Mouse (Mus musculus) spleen, adult 2 months (tissue): ENCODE measurements around the gene Anxa4. TPM values are rescaled to one million over a fixed set of nuclear protein-coding genes. Genes with fewer than 3 reads are reported as not detected.

Experiments used
- DNase-seq, 2 experiments: peaks; one replicate each; pipeline versions ENCODE4 v3.0.0 to v3.0.0-alpha.2; 2012 to 2021; ENCODE audit warnings: low spot score in 2 of 2, low read depth in 1 of 2
- H3K27ac ChIP-seq: fragments of 200-500 bp; 2 replicates; pipeline ENCODE4 v1.5.1; 2012; ENCODE audit warnings: low read length, inconsistent platforms; ENCODE audit not compliant: insufficient read depth
- H3K27me3 ChIP-seq: fragments of 200-500 bp; 2 replicates; pipeline ENCODE4 v1.6.1; 2012; ENCODE audit warnings: mild to moderate bottlenecking, moderate library complexity, low read length, inconsistent platforms; ENCODE audit not compliant: control insufficient read depth, insufficient read depth
- H3K36me3 ChIP-seq: fragments of 200-500 bp; 2 replicates; pipeline ENCODE4 v1.6.1; 2012; ENCODE audit warnings: mild to moderate bottlenecking, low read length, inconsistent platforms; ENCODE audit not compliant: control insufficient read depth, insufficient read depth
- H3K4me1 ChIP-seq: fragments of 200-500 bp; 2 replicates; pipeline ENCODE4 v1.6.1; 2011; ENCODE audit warnings: inconsistent platforms; ENCODE audit not compliant: control insufficient read depth, insufficient read depth, insufficient read length
- H3K4me3 ChIP-seq: fragments of 200-500 bp; 2 replicates; pipeline ENCODE4 v1.5.1; 2011; ENCODE audit warnings: mild to moderate bottlenecking, inconsistent platforms; ENCODE audit not compliant: insufficient read depth, insufficient read length; ENCODE audit errors: extremely low read depth
- CTCF ChIP-seq: fragments of 200-500 bp; IDR thresholded peaks from 2 replicates; pipeline ENCODE4 v1.5.1; 2011; ENCODE audit warnings: mild to moderate bottlenecking, inconsistent platforms; ENCODE audit not compliant: insufficient read depth, insufficient read length, insufficient replicate concordance; ENCODE audit errors: extremely low read depth
- POLR2A ChIP-seq: fragments of 200-500 bp; IDR thresholded peaks from 2 replicates; pipeline ENCODE4 v1.6.1; 2011; ENCODE audit warnings: low read depth, low read length, inconsistent platforms
- WGBS: fragments of 180-500 bp; shearing (Covaris S2); methylation state at CpG from one replicate; pipeline ENCODE4 v1.1.7; 2018; 5-methylcytosine and 5-hydroxymethylcytosine counted together
- polyA plus RNA-seq: library from polyadenylated mRNA; depleted of rRNA; stranded (reverse); fragments of >200 nt; gene quantifications from 2 replicates; pipeline ENCODE4 v1.2.3, GENCODE M21; 2012

The Anxa4 gene
- polyA plus RNA-seq, 1 experiment = 13.7 TPM

DNA sequence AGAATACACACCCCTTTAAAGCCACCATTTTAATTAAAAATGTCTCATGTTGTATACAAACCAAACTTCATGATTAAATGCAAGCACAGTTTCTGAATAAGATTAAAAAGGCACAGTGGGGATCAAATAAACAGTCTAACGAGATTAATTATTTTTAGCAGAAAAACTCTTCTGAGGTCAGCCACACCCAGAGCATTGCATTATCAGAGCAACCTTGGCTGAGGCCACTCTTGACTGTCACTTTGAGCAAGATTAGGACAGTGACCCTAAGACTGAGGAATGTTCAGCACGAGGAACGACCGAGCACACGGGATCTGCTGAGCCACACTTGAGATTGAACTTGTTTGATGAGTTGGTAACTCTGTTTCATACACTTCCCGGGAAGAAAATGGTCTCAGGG, 56.6 kb downstream of the Anxa4 start:
- no peak overlapping the region for H3K4me3 ChIP-seq
- no peak for TF ChIP-seq POLR2A
- 75% methylated on average over 6 of the region's 6 CpGs for WGBS
- no peaks in the 10 kb centered on the region for H3K27me3 ChIP-seq
- peaks cover 3% of the 10 kb centered on the region; the same call in 1 of the 2 replicates for H3K4me1 ChIP-seq
- no peak overlapping the region for H3K27ac ChIP-seq
- H3K36me3 ChIP-seq = no peaks in the 10 kb centered on the region
- DNase-seq = no peak

DNA sequence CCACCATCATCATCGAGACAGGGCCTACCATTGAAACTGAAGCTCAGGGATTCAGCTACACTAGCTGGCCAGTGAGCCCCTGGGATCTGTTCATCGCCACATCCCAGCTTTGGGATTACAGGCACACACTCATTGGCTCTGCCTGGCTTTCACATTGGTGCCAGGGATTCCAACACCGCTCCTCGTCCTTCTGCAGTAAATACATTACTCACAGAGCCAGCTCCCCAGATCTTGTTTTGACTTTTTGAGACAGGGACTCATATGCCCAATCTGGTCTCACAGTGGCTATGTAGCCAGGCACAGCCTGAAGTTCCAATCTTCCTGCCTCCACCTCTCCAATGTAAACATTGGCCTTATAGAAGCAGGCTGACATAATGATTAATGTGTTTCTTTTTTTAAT, 57.1 kb downstream of the Anxa4 start:
- H3K36me3 ChIP-seq = no peaks in the 10 kb centered on the region
- H3K27me3 ChIP-seq = no peaks in the 10 kb centered on the region
- no peak overlapping the region for H3K27ac ChIP-seq
- TF ChIP-seq POLR2A = no peak
- TF ChIP-seq CTCF = no peak
- H3K4me3 ChIP-seq = no peak overlapping the region
- WGBS = 89% methylated on average over 4 of the region's 4 CpGs
- DNase-seq = no peak
- H3K4me1 ChIP-seq = peaks cover 3% of the 10 kb centered on the region; the same call in 1 of the 2 replicates

DNA sequence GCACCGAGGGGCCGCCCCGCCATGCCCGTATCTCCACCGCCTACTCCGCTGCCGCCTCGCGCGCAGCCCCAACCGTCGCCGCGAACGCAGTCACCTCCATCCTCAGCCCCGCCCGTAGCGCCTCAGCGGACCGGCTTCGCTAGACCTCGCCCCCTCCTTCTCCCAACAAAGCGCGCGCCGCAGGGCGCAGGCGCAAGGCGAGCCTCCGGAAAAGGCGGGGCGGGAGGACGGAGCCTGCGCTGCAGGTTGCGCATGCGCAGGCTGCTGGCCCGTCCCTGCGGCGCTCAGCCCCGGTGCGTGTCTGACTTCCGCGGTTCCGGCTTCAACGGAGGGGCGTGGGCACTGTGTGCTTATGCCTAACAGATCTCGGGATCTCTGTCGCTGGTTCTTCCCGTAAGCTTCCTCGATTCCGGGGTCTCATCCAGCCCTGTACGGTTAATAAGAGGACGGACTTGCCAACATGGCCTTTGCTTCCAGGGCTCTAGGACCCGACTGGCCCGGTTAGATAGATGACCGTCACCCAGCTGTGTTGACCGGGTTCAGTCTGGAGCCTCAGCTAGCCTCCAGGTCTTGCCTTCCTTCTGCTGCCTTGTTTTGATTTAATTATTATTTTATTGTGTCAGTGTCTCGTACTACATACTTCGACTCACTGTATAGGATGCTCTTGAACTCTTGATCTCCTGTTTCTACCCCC, 60.1 kb downstream of the Anxa4 start, which contains the start of gene Gmcl1:
Gene Gmcl1, minus strand, starts transcription at position 201 of the 694 bp plus-strand sequence.
- H3K36me3 ChIP-seq = no peaks in the 10 kb centered on the region
- H3K4me1 ChIP-seq = peaks cover 3% of the 10 kb centered on the region; the same call in 1 of the 2 replicates
- peak within 1 kb of the TSS; percentile 73 for H3K27ac ChIP-seq
- TF ChIP-seq CTCF = no peak
- TF ChIP-seq POLR2A = no peak; the same call in 1 of the 2 replicates
- DNase-seq = peak; percentile 92 to 95
- peak within 1 kb of the TSS; percentile 81 for H3K4me3 ChIP-seq
- under 1% methylated on average over 59 of the region's 59 CpGs for WGBS
- no peaks in the 10 kb centered on the region for H3K27me3 ChIP-seq

DNA sequence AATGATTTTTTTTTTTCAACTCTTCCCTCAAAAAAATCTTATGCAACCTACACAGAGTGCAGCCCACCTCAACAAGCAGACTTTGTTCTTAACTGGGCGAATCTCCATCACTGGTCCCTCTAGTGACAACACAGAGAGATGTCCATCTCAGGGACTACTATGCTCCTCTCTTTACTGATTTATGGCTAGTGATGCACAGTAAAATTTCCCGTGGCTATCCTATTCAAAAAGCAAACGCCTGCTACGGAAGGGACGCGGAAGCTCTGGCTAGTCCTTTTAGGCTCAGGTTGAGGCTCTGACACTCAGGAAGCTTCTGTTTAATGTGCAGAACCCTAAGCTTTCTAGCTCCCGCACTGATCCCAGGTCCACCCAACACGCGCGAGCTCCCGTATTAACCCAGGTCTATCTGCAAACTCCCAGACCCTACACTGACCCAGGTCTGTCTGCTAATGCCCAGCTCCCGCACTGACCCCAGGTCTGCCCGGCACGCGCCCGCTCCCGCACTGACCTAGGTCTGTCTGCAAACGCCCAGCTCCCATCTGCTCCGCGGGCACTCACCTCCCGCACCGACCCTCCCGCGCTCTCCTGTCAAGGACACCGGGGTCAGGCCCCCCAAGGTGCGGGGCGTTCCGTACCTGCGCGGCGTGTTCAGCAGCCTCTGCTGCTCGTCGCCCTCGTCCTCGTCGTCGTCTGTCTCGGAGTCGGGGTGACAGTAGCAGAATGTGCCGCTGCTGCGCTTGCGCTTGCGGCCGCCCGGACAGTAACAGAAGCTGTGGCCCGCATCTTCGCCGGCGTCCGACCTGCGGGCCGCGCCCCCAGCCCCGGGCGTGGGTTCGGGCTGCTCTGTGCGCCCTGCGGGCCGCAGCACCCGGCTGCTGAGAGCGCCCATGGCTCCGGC, 60.9 kb downstream of the Anxa4 start:
- DNase-seq = peak in 1 of 2 experiments; percentile 31
- Histone ChIP-seq H3K4me3 (peak overlapping the region; percentile 81), H3K27me3 (no peaks in the 10 kb centered on the region), H3K27ac (peak overlapping the region; percentile 73), H3K36me3 (0 out of 2 replicates have a peak, but pooled peaks cover under 1% of the 10 kb centered on the region), H3K4me1 (peaks cover 3% of the 10 kb centered on the region; the same call in 1 of the 2 replicates)
- 1% methylated on average over 62 of the region's 62 CpGs for whole genome bisulfite sequencing
- TF ChIP-seq POLR2A (no peak), CTCF (no peak)

DNA sequence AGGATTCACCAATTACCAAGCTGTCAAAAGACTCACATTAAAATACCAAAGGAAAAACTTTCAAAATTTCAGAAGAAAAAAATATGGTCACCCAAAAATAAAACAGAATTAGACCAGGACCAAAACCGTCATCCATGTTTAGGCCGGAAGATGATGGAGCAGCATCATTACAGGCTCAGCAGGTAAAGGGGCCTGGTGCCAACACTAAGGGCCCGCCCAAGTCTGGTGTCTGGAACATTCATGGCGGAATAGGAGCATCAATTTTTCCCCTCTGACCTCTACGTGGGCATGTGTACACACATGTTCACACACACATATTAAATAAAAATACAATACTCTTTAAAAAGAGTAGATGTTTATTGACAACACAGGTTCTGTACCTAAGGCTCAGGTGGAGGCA, 64.7 kb downstream of the Anxa4 start:
- no peak for DNase-seq
- TF ChIP-seq POLR2A = no peak
- no peak for TF ChIP-seq CTCF
- no peak overlapping the region for H3K27ac ChIP-seq
- H3K4me3 ChIP-seq = no peak overlapping the region
- peaks cover 4% of the 10 kb centered on the region; the same call in 1 of the 2 replicates for H3K36me3 ChIP-seq
- H3K4me1 ChIP-seq = peaks cover under 1% of the 10 kb centered on the region; the same call in 1 of the 2 replicates
- 92% methylated on average over 5 of the region's 5 CpGs for WGBS
- no peaks in the 10 kb centered on the region for H3K27me3 ChIP-seq

DNA sequence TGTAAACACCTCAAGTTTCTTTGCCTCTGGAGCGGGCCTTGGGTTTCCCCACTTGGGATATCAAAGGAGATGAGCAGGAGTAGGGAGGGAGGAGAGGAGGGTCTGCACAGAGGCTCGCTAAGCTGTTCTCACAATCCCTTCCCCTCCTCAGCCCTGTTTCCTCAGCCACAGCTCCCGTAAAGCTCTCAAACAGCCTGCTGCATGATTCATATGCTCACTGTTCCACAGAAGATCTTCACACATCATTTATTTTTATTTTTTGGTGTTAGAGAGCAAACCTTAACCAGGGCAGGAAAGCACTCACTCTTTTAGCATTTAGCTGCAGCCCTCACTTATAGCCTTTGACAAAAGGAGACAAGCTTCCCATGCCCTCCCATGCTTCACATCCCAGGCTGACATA, 71.4 kb downstream of the Anxa4 start:
- peaks cover 9% of the 10 kb centered on the region for H3K36me3 ChIP-seq
- no peak for DNase-seq
- H3K27ac ChIP-seq = no peak overlapping the region
- H3K27me3 ChIP-seq = no peaks in the 10 kb centered on the region
- no peak overlapping the region for H3K4me3 ChIP-seq
- WGBS = 91% methylated on average over 3 of the region's 3 CpGs
- H3K4me1 ChIP-seq = no peaks in the 10 kb centered on the region
- TF ChIP-seq POLR2A (no peak), CTCF (no peak)
